Comparison of ENCODE assay signal across 21 mouse cellular contexts in genomic region chr14:60489111-60489510, GRCm38 (mm10).
A peak's percentile ranks its signal among the peaks of the same experiment; 100 is the strongest.
DNase-seq lines count a peak whose midpoint lies in the region; ATAC-seq and TF ChIP-seq lines count a peak whose summit lies in the region.
"Had no signal": no experiment of that assay in that cellular context is flagged by ENCODE, and none has a peak within 500 bp of the region (broad histone marks: within the 10 kb centered on the region; RNA-seq: fewer than 3 reads in every experiment).

No protein-coding gene starts in this region.

- TF ChIP-seq POLR2A in kidney, adult 2 months (IDR thresholded peaks at IDR 0.05; ENCODE audit: low read depth, low read length) = no peak

- TF ChIP-seq CTCF in kidney, adult 2 months (conservative IDR thresholded peaks at IDR 0.05; ENCODE audit: insufficient read depth, insufficient read length, low read depth, low read length) = no peak

- H3K9me3 ChIP-seq in embryonic facial prominence, embryonic 14.5 days (ENCODE audit: control insufficient read depth, low read length) = no peaks in the 10 kb centered on the region
- no peaks in the 10 kb centered on the region for H3K9me3 ChIP-seq in embryonic facial prominence, embryonic 10.5 days
- no peaks in the 10 kb centered on the region for H3K9me3 ChIP-seq in kidney, embryonic 14.5 days (ENCODE audit: control insufficient read depth, low read length)
- H3K9me3 ChIP-seq: embryonic facial prominence, embryonic 15.5 days; heart, embryonic 13.5 days; hindbrain, embryonic 15.5 days had no signal

- H3K9ac ChIP-seq in embryonic facial prominence, embryonic 14.5 days (ENCODE audit: low read depth, low read length) = no peak overlapping the region
- H3K9ac ChIP-seq in kidney, embryonic 14.5 days (ENCODE audit: low read depth, low read length) = no peak overlapping the region
- H3K9ac ChIP-seq: embryonic facial prominence, embryonic 15.5 days; heart, embryonic 13.5 days; hindbrain, embryonic 15.5 days had no signal

- DNase-seq in embryonic facial prominence, embryonic 14.5 days (ENCODE audit: low spot score) = peak; percentile 40
- no peak for DNase-seq in embryonic facial prominence, embryonic 10.5 days (ENCODE audit: low spot score)
- peak; percentile 80 for DNase-seq in kidney, adult 2 months
- DNase-seq in kidney, postnatal 10 days = peak; percentile 25
- peak; percentile 62 to 70 for DNase-seq in kidney, postnatal 36 days
- no peak for DNase-seq in frontal cortex, postnatal 10 days (ENCODE audit: low spot score in 2 of 2)
- DNase-seq: adrenal gland, postnatal 14 days; cerebellum, adult 11-12 months; cerebellum, adult 9-10 months; gastrocnemius, postnatal 14 days; heart, postnatal 36 days had no signal

- H3K27me3 ChIP-seq in embryonic facial prominence, embryonic 14.5 days (replicated peaks; ENCODE audit: control insufficient read depth, insufficient read depth, low read length) = peaks cover 11% of the 10 kb centered on the region; the same call in 1 of the 2 replicates
- H3K27me3 ChIP-seq in embryonic facial prominence, embryonic 10.5 days (replicated peaks; ENCODE audit: low read depth, poor library complexity, severe bottlenecking) = peaks cover 24% of the 10 kb centered on the region
- H3K27me3 ChIP-seq in kidney, adult 2 months (replicated peaks; ENCODE audit: control insufficient read depth, insufficient read depth, low read length) = no peaks in the 10 kb centered on the region
- peaks cover 11% of the 10 kb centered on the region for H3K27me3 ChIP-seq in kidney, embryonic 14.5 days (ENCODE audit: control insufficient read depth, insufficient read depth, low read length)
- H3K27me3 ChIP-seq: CH12.LX; hindbrain, embryonic 15.5 days had no signal

- 76% methylated on average over 4 of the region's 4 CpGs for WGBS in embryonic facial prominence, embryonic 14.5 days
- WGBS in embryonic facial prominence, embryonic 10.5 days = 88% methylated on average over 4 of the region's 4 CpGs
- WGBS in kidney, adult 2 months = 61% methylated on average over 4 of the region's 4 CpGs
- WGBS in kidney, embryonic 14.5 days = 83% methylated on average over 4 of the region's 4 CpGs

- H3K4me1 ChIP-seq in embryonic facial prominence, embryonic 14.5 days (ENCODE audit: control insufficient read depth, insufficient read depth, low read length) = peaks cover 16% of the 10 kb centered on the region; the same call in 1 of the 2 replicates
- H3K4me1 ChIP-seq in embryonic facial prominence, embryonic 10.5 days = peaks cover 24% of the 10 kb centered on the region
- H3K4me1 ChIP-seq in kidney, adult 2 months (ENCODE audit: control insufficient read depth, insufficient read depth, low read length) = no peaks in the 10 kb centered on the region; the same call in 1 of the 2 replicates
- peaks cover 9% of the 10 kb centered on the region for H3K4me1 ChIP-seq in kidney, embryonic 14.5 days (ENCODE audit: control insufficient read depth, insufficient read depth, low read length)

- no peak for ATAC-seq in embryonic facial prominence, embryonic 14.5 days (ENCODE audit: low read depth)
- no peak for ATAC-seq in kidney, embryonic 14.5 days (ENCODE audit: low FRiP score, low TSS enrichment)
- ATAC-seq: activated CD4-positive, CD25-positive, alpha-beta regulatory T cell, adult 4 months; forebrain, embryonic 14.5 days; Patski had no signal

- no peaks in the 10 kb centered on the region for H3K36me3 ChIP-seq in embryonic facial prominence, embryonic 14.5 days (ENCODE audit: control insufficient read depth, insufficient read depth, low read length)
- H3K36me3 ChIP-seq in embryonic facial prominence, embryonic 10.5 days (replicated peaks) = no peaks in the 10 kb centered on the region
- no peaks in the 10 kb centered on the region for H3K36me3 ChIP-seq in kidney, adult 2 months (ENCODE audit: control insufficient read depth, insufficient read depth, low read length)
- no peaks in the 10 kb centered on the region for H3K36me3 ChIP-seq in kidney, embryonic 14.5 days (ENCODE audit: control insufficient read depth, insufficient read depth, low read length)
- H3K36me3 ChIP-seq: embryonic facial prominence, embryonic 15.5 days; heart, embryonic 13.5 days; hindbrain, embryonic 15.5 days had no signal

- no peak overlapping the region; the same call in 1 of the 2 replicates for H3K4me2 ChIP-seq in embryonic facial prominence, embryonic 14.5 days (ENCODE audit: low read depth, low read length)
- no peak overlapping the region for H3K4me2 ChIP-seq in kidney, embryonic 14.5 days (replicated peaks; ENCODE audit: low read depth, low read length)
- H3K4me2 ChIP-seq: embryonic facial prominence, embryonic 15.5 days; heart, embryonic 13.5 days; hindbrain, embryonic 15.5 days had no signal

- no peak overlapping the region for H3K4me3 ChIP-seq in embryonic facial prominence, embryonic 14.5 days (ENCODE audit: low read depth, low read length)
- no peak overlapping the region for H3K4me3 ChIP-seq in embryonic facial prominence, embryonic 10.5 days
- H3K4me3 ChIP-seq in kidney, adult 2 months (ENCODE audit: insufficient read depth, low read depth, low read length) = no peak overlapping the region
- no peak overlapping the region for H3K4me3 ChIP-seq in kidney, embryonic 14.5 days (ENCODE audit: low read length)
- H3K4me3 ChIP-seq: embryonic facial prominence, embryonic 15.5 days; erythroblast, embryonic 14.5 days; forebrain, embryonic 10.5 days; heart, embryonic 13.5 days; hindbrain, embryonic 15.5 days had no signal

- H3K27ac ChIP-seq in embryonic facial prominence, embryonic 14.5 days (replicated peaks; ENCODE audit: low read depth, low read length) = no peak overlapping the region
- H3K27ac ChIP-seq in embryonic facial prominence, embryonic 10.5 days (replicated peaks) = no peak overlapping the region
- peak overlapping the region; percentile 96 for H3K27ac ChIP-seq in kidney, adult 2 months (ENCODE audit: insufficient read depth, low read depth, low read length)
- H3K27ac ChIP-seq in kidney, embryonic 14.5 days (ENCODE audit: low read depth, low read length) = no peak overlapping the region
- H3K27ac ChIP-seq: embryonic facial prominence, embryonic 15.5 days; forebrain, embryonic 10.5 days; heart, embryonic 13.5 days; hindbrain, embryonic 15.5 days had no signal

Comparison
In these comparisons a context has a peak if more than half of its experiments do, and no peak if none do; other contexts are left out.
1. DNase-seq: peak in embryonic facial prominence, embryonic 14.5 days (single experiment), kidney, adult 2 months (single experiment), kidney, postnatal 10 days (single experiment) and kidney, postnatal 36 days (2 of 2); none in embryonic facial prominence, embryonic 10.5 days (single experiment) and frontal cortex, postnatal 10 days (0 of 2).